Mouse (Mus musculus) heart, postnatal 0 days (tissue): ENCODE data around the gene Dnaja4.

ENCODE experiments used
- CTCF ChIP-seq: IDR thresholded peaks from 2 replicates; pipeline ENCODE4 v1.5.1; 2016; ENCODE audit warnings: antibody characterized with exemption, control low read depth, low read depth
- EP300 ChIP-seq: IDR thresholded peaks from 2 replicates; pipeline ENCODE4 v1.6.1; 2016; ENCODE audit warnings: antibody characterized with exemption, low read depth

DNA sequence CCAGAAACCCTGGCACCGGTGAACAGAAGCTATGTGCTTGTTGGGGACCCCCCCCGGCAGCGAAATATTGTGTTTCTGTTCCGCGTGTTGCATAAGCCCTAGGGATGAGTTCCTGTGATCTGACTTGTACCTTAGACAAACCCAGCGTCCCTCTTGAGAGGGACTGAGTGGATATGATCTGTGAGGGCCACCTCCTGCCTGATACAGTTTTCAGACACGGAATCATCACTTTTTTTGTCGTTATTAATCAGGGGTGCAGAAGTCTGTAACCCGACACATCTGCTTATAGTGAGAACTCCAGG is 1.5 kb downstream of the Dnaja4 start:
- no peak for TF ChIP-seq CTCF
- TF ChIP-seq EP300 = no peak
